Mouse (Mus musculus) forebrain, embryonic 11.5 days (tissue): ENCODE measurements around the gene Ehmt1. TPM values are rescaled to one million over a fixed set of nuclear protein-coding genes. Genes with fewer than 3 reads are reported as not detected.
"Not testable (repeated sequence)": the region's sequence is repeated elsewhere in the genome, so short reads cannot be mapped to it uniquely, and the experiment has no call there.

Experiments
- ATAC-seq: fragments of 200-750 bp; cut with Nextera tagmentation; replicated peaks from 2 replicates; pipeline ENCODE4 v1.8.0; 2017; ENCODE audit warnings: moderate TSS enrichment; ENCODE audit not compliant: low FRiP score
- DNase-seq: peaks from one replicate; pipeline ENCODE4 v3.0.0-alpha.2; 2017; ENCODE audit warnings: low spot score
- H3K27ac ChIP-seq: fragments of 300-500 bp; sonication (generic); 2 replicates; pipeline ENCODE4 v1.5.1; 2014; ENCODE audit warnings: low read depth, low read length
- H3K27me3 ChIP-seq: fragments of 300-500 bp; sonication (generic); 2 replicates; pipeline ENCODE4 v1.6.1; 2014; ENCODE audit warnings: mild to moderate bottlenecking, low read length, mixed read lengths; ENCODE audit not compliant: control insufficient read depth, insufficient read depth
- H3K36me3 ChIP-seq: fragments of 300-500 bp; sonication (generic); 2 replicates; pipeline ENCODE4 v1.6.1; 2014; ENCODE audit warnings: mild to moderate bottlenecking, low read length, moderate library complexity, mixed read lengths; ENCODE audit not compliant: control insufficient read depth, insufficient read depth
- H3K4me1 ChIP-seq: fragments of 300-500 bp; sonication (generic); replicated peaks from 2 replicates; pipeline ENCODE4 v1.6.1; 2014; ENCODE audit warnings: low read length, mixed read lengths; ENCODE audit not compliant: control insufficient read depth, insufficient read depth
- H3K4me2 ChIP-seq: fragments of 300-500 bp; sonication (generic); 2 replicates; pipeline ENCODE4 v1.6.1; 2014; ENCODE audit warnings: low read depth, mild to moderate bottlenecking, low read length, moderate library complexity, mixed read lengths; ENCODE audit not compliant: severe bottlenecking
- H3K4me3 ChIP-seq: fragments of 300-500 bp; sonication (generic); 2 replicates; pipeline ENCODE4 v1.5.1; 2014; ENCODE audit warnings: low read depth, low read length
- H3K9ac ChIP-seq: fragments of 300-500 bp; sonication (generic); 2 replicates; pipeline ENCODE4 v1.6.1; 2014; ENCODE audit warnings: low read length
- H3K9me3 ChIP-seq: fragments of 300-500 bp; sonication (generic); 2 replicates; pipeline ENCODE4 v1.6.1; 2016; ENCODE audit warnings: low read length, mixed read lengths; ENCODE audit not compliant: control insufficient read depth
- WGBS: fragments of 180-500 bp; shearing (Covaris S2); extraction: QIAGEN DNeasy Blood & Tissue Kit; methylation state at CpG from one replicate; pipeline ENCODE4 v1.1.7; 2014; 5-methylcytosine and 5-hydroxymethylcytosine counted together
- polyA plus RNA-seq: library from polyadenylated mRNA; unstranded; fragments of >200 nt; fragmentation: Nextera tagmentation; extraction: Ambion mirVana; gene quantifications from 2 replicates; pipeline ENCODE4 v1.2.1, GENCODE M21; 2014

Ehmt1 gene
- polyA plus RNA-seq = 123 and 130 TPM in 2 replicates

- under 1% methylated on average over 93 of the region's 112 CpGs for WGBS
- Histone ChIP-seq H3K9me3 (no peaks in the 10 kb centered on the region), H3K27me3 (no peaks in the 10 kb centered on the region), H3K4me3 (peak within 1 kb of the TSS; percentile 98), H3K27ac (peak within 1 kb of the TSS; percentile 91), H3K4me1 (peaks cover 5% of the 10 kb centered on the region; the same call in 1 of the 2 replicates), H3K9ac (peak within 1 kb of the TSS; percentile 98), H3K4me2 (peak within 1 kb of the TSS; percentile 66), H3K36me3 (no peaks in the 10 kb centered on the region)
- peak; percentile 97 for DNase-seq
- ATAC-seq = peak; percentile 98
These were observed at the start of gene Ehmt1 for GRCm38 (mm10) chr2:24918930-24919838. Ehmt1 (minus strand) TSS chr2:24919614.

GRCm38 (mm10) chr2:24962304-24963000 is 43.0 kb upstream of the Ehmt1 start, which contains the start of gene Dph7:
Dph7 (plus strand) TSS chr2:24962400.
- H3K4me1 ChIP-seq = peaks cover 3% of the 10 kb centered on the region; the same call in 1 of the 2 replicates
- WGBS = 1% methylated on average over 28 of the region's 28 CpGs
- H3K4me3 ChIP-seq = peak within 1 kb of the TSS; percentile 83
- DNase-seq = peak; percentile 91
- peak within 1 kb of the TSS; percentile 90 for H3K9ac ChIP-seq
- H3K36me3 ChIP-seq = peaks cover 7% of the 10 kb centered on the region
- H3K9me3 ChIP-seq = no peaks in the 10 kb centered on the region
- H3K27me3 ChIP-seq = no peaks in the 10 kb centered on the region
- no peak within 1 kb of the TSS for H3K27ac ChIP-seq
- H3K4me2 ChIP-seq = peak within 1 kb of the TSS; percentile 67
- ATAC-seq = peak; percentile 94

GRCm38 (mm10) chr2:24960910-24961309 is 41.5 kb upstream of the Ehmt1 start:
- Histone ChIP-seq H3K4me2 (no peak overlapping the region), H3K27ac (no peak overlapping the region), H3K4me3 (no peak overlapping the region), H3K27me3 (no peaks in the 10 kb centered on the region), H3K9me3 (no peaks in the 10 kb centered on the region), H3K36me3 (peaks cover 7% of the 10 kb centered on the region), H3K4me1 (peaks cover 3% of the 10 kb centered on the region; the same call in 1 of the 2 replicates), H3K9ac (no peak overlapping the region)
- WGBS = 38% methylated on average over 3 of the region's 3 CpGs
- DNase-seq (peak; percentile 56), ATAC-seq (no peak)

GRCm38 (mm10) chr2:24952537-24953055 is 33.2 kb upstream of the Ehmt1 start:
- H3K9ac ChIP-seq = no peak overlapping the region
- ATAC-seq = no peak
- no peaks in the 10 kb centered on the region for H3K9me3 ChIP-seq
- no peak overlapping the region for H3K27ac ChIP-seq
- DNase-seq = no peak
- H3K27me3 ChIP-seq = no peaks in the 10 kb centered on the region
- no peak overlapping the region for H3K4me2 ChIP-seq
- 87% methylated on average over 4 of the region's 4 CpGs for WGBS
- peaks cover under 1% of the 10 kb centered on the region; the same call in 1 of the 2 replicates for H3K36me3 ChIP-seq
- no peak overlapping the region for H3K4me3 ChIP-seq
- peaks cover 5% of the 10 kb centered on the region; the same call in 1 of the 2 replicates for H3K4me1 ChIP-seq

- ATAC-seq (no peak), DNase-seq (peak; percentile 61)
- H3K9me3 ChIP-seq = no peaks in the 10 kb centered on the region
- WGBS = under 1% methylated on average over 31 of the region's 31 CpGs
- H3K9ac ChIP-seq = peak overlapping the region; percentile 92
- peaks cover 5% of the 10 kb centered on the region; the same call in 1 of the 2 replicates for H3K4me1 ChIP-seq
- H3K4me2 ChIP-seq = peak overlapping the region; percentile 67
- no peaks in the 10 kb centered on the region; the same call in 1 of the 2 replicates for H3K36me3 ChIP-seq
- H3K27ac ChIP-seq = no peak overlapping the region
- H3K27me3 ChIP-seq = no peaks in the 10 kb centered on the region
- H3K4me3 ChIP-seq = peak overlapping the region; percentile 94
These were observed 30.7 kb upstream of the Ehmt1 start for GRCm38 (mm10) chr2:24950189-24950535.

GRCm38 (mm10) chr2:24949421-24950188 is 30.2 kb upstream of the Ehmt1 start, which contains the start of gene Zmynd19:
Zmynd19 (plus strand) TSS chr2:24949792.
- under 1% methylated on average over 89 of the region's 108 CpGs for WGBS
- ATAC-seq (peak; percentile 99), DNase-seq (peak; percentile 100)
- H3K9me3 ChIP-seq = no peaks in the 10 kb centered on the region
- peak within 1 kb of the TSS; percentile 94 for H3K4me3 ChIP-seq
- H3K27me3 ChIP-seq = no peaks in the 10 kb centered on the region
- H3K36me3 ChIP-seq = no peaks in the 10 kb centered on the region; the same call in 1 of the 2 replicates
- H3K4me1 ChIP-seq = peaks cover 5% of the 10 kb centered on the region; the same call in 1 of the 2 replicates
- peak within 1 kb of the TSS; percentile 92 for H3K9ac ChIP-seq
- 0 out of 2 replicates have a peak within 1 kb of the TSS, but pooled peaks have one; percentile 38 for H3K27ac ChIP-seq
- peak within 1 kb of the TSS; percentile 82 for H3K4me2 ChIP-seq

- H3K9ac ChIP-seq, H3K27me3 ChIP-seq, H3K4me2 ChIP-seq, H3K36me3 ChIP-seq, H3K4me3 ChIP-seq, DNase-seq, H3K4me1 ChIP-seq, H3K9me3 ChIP-seq, ATAC-seq, H3K27ac ChIP-seq: not testable (repeated sequence)
- WGBS = 40% methylated on average over 2 of the region's 2 CpGs
These were observed 24.9 kb upstream of the Ehmt1 start for GRCm38 (mm10) chr2:24944304-24944703.
